Mouse (Mus musculus): ENCODE measurements around the gene Tmcc2.
A peak's percentile ranks its signal among the peaks of the same experiment; 100 is the strongest.

Tmcc2 gene

GRCm38 (mm10) chr1:132390691-132391579, at the start of gene Tmcc2:
Tmcc2 (minus strand) TSS chr1:132391281.
- no peak for DNase-seq (ENCODE audit: low spot score)

- DNase-seq (ENCODE audit: low spot score) = no peak
Measured at GRCm38 (mm10) chr1:132437389-132437788, 46.3 kb upstream of the Tmcc2 start.

- no peak for DNase-seq (ENCODE audit: low spot score)
Measured at GRCm38 (mm10) chr1:132436960-132437359, 45.9 kb upstream of the Tmcc2 start.

DNA sequence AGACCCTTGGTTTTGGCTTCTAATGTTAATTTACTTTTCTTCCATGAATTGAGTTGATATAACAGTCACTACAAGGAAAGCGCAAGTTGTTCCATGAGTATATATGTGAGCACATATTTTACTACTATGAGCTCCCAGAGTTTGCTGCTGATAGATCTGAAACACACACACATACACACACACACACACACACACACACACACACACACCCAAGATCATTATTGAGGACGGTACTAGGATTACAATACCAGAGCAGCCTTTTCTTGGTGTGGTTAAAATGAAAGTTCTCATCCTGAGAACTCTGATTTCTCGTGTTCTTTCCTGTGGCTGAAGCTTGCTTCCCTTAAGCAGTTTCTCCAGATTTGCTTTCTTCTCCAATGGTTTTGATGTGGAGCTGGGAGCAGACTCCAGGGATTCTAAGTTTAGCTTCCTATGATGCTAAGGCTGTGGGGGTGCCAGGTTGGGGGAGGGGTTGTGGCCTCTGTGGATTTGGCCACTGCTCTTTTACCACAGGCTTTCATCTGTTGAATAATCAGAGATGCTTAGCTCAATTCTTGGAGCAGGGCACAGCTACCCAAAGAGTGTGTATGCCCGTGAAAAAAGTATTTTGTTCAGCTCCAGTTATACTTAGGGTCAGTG, 45.4 kb upstream of the Tmcc2 start:
- DNase-seq (ENCODE audit: low spot score) = no peak

DNA sequence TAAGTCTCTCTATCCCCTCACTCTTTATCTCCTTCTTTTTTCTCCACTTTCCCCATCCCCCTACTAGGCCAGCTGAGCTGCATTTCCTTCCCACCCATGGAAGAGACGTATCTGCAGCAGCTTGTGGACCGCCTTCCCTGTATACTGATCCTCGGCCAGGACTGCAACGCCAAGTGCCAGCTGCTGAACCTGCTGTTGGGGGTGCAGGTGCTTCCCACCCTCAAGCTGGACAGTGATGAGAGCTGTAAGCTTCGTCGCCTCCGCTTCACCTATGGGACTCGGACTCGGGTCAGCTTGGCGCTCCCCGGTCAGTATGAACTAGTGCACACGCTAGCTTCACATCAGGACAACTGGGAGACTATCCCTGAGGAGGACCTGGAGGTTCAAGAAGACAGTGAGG, 43.0 kb upstream of the Tmcc2 start:
- no peak for DNase-seq (ENCODE audit: low spot score)

- DNase-seq (ENCODE audit: low spot score) = no peak
Measured at GRCm38 (mm10) chr1:132433349-132433748, 42.3 kb upstream of the Tmcc2 start.

GRCm38 (mm10) chr1:132431716-132432115, 40.6 kb upstream of the Tmcc2 start:
- no peak for DNase-seq (ENCODE audit: low spot score)

DNA sequence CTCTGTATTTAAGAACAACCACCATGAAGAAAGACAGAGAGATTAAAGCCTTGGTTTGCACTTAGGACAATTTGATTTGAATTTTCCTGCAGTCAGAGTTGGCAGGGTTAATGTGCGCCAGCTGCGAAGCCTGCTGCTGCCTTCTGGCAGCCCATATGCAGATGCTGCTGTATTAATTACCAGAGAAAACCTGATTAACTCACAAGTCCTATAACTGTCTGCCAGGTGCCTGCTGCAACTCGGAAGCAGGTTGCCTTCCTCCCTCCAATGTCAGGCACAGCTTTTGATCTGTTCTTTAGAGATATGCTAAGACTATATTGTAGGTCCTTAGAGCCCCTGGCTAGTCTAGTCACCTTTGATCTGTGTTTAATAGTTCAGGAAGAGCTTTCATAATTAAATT, 39.7 kb upstream of the Tmcc2 start:
- no peak for DNase-seq (ENCODE audit: low spot score)

DNA sequence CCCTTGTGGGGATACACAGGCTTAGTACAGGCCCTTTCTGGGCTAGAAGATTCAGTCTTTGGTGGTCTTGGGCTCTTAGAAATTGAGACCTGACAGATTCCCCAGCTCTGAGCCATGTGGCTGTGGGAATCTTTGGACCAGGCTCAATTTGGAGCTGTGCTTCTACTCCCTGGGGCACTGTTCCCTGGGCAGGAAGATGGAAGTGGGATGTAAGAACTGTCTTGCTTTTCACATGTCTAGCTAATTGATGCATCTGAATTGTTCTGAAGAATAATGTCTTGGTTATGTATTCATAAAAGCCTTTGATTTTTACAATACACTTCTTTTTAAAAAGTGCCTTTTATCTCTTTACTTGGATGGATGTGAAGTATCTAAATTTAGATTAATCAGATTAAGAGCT, 34.5 kb upstream of the Tmcc2 start:
- no peak for DNase-seq (ENCODE audit: low spot score)

- DNase-seq (ENCODE audit: low spot score) = no peak
Measured at GRCm38 (mm10) chr1:132422912-132423696, 32.0 kb upstream of the Tmcc2 start.

DNA sequence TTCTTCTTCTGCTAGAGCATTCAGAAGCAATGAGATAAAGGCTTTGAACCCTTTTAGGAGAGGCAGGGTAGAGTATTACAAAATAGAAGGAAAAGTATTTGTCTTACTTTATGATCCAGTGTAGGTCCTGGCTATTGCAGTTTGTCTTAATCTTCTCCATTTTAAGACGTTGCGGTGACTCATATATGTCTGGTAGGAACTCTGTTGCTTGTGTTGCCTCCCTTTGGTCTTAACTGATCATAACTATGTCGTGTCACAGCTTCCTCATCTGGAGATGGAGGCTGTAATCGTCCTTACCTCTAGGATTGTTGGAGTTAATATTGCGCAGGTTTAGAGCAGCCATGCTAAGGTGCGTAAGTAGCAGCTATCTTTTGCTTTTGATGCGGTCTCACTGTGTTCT, 29.6 kb upstream of the Tmcc2 start:
- no peak for DNase-seq (ENCODE audit: low spot score)

- no peak for DNase-seq (ENCODE audit: low spot score)
Measured at GRCm38 (mm10) chr1:132420206-132420605, 29.1 kb upstream of the Tmcc2 start.

DNA sequence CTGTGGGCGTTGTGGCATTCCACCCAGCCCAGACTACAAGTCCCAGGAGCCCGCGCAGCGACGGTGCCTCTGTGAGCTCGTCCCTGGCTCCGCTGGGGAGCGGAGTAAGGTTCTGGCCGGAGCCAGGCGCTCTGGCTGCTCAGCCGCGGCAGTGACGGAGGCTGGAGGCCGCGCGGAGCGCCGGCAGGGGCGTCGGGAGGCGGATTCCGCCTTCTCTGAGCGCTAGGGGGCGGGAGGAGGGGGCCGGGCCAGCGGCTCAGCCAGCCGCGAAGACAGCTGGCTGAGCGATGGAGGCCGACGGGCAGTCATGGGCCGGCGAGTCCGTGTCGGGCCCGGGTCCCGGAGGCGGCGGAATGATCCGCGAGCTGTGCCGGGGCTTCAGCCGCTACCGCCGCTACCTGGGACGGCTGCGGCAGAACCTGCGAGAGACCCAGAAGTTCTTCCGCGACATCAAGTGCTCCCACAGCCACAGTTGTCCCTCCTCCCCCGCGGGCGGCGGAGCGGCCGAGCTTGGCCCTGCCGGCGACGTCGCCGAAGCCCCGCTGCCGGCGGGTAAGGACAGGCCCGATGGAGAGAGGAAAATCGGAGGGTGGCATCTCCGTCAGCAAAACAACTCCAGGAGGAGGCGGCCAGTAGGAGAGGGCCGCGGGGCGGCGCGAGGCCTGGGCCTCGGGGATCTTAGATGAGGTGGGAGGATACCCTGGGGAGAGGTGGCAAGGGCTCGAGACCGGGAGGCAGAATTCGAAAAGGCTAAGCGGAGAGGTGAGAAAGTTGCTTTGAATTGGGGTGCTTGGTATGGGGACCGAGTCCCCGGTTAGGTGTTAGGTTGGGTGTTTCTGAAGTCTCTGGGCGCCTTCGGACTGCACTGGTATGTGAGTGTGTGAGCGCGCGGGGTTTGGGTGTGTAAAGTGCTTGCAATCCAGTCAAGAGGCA, 26.5 kb upstream of the Tmcc2 start, which contains the start of gene Dstyk:
TSS of gene Dstyk (plus strand) at position 237 of the 933 bp plus-strand sequence.
- DNase-seq (ENCODE audit: low spot score) = peak; percentile 84

GRCm38 (mm10) chr1:132416943-132417290, 25.8 kb upstream of the Tmcc2 start:
- no peak for DNase-seq (ENCODE audit: low spot score)

DNA sequence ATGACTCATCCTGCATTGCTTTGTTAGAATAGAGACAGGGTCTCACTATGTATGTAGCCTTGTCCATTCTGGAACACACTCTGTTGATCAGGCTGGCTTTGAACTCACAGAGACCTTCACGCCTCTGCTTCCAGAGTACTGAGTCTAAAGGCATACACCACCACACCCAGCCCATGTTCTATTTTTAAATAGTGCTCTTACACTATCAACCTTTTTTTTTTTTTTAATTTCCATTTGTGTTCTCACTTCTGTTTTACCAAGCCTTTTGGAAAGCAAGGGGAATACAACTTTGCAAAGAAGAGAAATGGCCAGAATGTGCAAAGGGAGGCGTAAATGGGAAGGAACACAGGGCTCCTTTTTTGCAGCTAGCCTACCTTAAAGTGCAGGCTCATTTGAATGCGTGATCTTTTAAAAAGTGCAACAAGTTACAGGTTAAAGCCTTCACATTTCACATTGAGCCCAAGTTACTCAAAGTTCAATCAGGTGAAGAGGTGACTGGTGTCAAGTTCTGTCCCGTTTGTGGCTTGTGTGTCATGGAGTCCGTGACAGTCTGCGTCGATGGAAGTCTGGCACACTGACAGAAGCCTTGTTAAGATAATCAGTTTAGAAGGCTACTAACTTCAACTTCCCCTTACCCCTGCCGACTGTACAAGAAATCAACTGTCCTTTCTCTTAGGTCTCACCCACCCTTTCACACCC, 25.3 kb upstream of the Tmcc2 start:
- no peak for DNase-seq (ENCODE audit: low spot score)

DNA sequence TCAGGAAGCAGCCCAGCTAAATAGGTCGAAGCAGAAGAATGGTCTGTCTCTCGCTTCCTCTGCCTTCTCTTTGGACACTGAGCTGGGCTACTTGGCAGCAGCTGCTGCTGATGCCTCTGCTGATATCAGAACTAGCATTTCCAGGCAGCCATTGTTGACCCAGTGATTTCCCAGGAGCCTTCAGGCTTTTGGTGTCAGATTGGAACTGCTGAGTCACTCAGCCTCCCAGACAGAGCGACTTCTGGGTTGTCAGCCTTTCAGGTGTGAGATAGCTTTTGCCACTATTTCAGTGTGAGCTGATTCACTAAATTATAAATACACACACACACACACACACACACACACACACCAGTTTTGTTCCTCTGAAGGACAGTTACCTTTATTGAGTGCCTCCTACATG, 19.6 kb upstream of the Tmcc2 start:
- no peak for DNase-seq (ENCODE audit: low spot score)

- DNase-seq (ENCODE audit: low spot score) = no peak
Measured at GRCm38 (mm10) chr1:132401843-132402242, 10.8 kb upstream of the Tmcc2 start.

GRCm38 (mm10) chr1:132400538-132400937, 9.5 kb upstream of the Tmcc2 start:
- DNase-seq (ENCODE audit: low spot score) = no peak

DNA sequence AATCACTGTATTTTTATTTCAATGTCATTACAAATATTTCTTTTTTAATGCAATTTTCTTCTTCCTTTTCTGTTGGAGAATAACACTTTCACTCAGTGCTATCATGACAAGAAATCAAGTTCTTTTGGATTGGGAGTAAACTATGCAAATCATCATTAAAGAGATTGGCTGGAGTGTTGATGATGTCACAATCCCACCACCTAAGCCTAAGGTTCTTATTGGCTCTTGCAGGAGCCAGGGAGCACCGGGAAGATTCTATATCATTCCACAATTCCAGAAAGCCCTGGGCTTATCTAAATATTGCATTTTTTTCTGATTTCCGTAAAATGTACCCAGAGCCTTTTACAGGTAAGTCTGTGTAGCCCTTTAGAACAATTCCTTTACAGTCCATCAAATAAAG, 5.6 kb upstream of the Tmcc2 start:
- DNase-seq (ENCODE audit: low spot score) = no peak

DNA sequence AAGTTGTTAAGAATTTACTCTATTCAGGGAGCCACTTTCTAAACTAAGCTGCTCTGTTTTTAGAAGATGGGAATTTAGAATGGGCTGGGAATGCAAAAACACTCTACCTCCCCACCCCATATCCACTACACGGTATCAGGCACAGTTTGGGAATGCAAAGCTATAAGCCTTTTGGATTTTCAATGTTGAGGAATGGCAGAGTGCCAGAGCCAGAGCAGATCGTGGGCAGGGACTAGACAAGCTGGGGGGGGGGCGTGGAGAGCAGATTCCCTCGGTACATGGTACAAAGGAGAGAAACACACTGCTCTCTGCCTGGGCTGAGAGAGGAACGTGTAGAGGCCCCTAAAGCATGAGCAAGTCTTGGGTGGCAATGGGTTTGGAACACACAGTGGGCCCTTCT, 1.8 kb upstream of the Tmcc2 start:
- DNase-seq (ENCODE audit: low spot score) = no peak

DNA sequence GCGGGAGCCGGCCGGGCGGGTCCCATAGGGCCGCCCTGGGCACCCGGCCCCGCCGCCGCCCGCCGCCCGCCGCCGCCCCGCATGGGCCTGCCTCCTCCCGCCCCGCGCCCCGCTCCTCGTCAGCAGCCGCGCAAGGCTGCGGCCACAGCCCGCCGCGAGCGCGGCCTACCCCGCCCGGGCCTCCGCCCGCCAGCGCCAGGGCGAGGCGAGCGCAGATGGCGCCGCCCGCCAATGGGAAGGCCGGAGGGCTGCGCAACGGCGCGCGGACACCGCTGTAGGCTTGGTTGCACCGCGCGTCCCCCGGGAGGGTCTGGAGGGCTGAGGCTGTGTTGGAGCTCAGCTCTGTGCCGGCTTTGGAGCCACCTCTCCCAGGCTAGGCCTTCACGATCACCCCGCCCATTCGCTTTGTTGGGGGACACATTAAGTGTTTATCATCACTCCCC, 520 bp upstream of the Tmcc2 start:
- peak; percentile 65 for DNase-seq (ENCODE audit: low spot score)
